Comparison of ENCODE assay signal across 15 mouse cellular contexts in the genomic region with DNA sequence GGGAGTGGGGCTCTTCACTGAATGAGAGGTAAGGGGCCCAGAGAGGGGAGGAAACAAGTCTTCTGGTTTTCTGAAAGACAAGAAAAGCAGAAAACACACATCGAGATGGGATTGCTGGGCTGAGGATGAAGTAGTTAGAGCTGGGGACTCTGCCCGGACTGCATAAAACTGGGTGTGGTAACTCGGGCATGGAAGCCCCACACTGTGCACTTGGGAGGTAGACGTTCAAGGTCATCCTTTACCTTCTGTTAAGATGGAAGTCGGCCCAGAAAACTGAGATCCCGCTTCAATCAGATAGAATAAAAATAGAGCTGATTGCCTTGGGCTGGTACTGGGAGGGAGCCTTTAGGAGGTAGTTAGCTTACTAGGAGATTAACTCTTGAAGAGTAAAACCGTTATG.
"Had no signal": no experiment of that assay in that cellular context is flagged by ENCODE, and none has a peak within 500 bp of the region (broad histone marks: within the 10 kb centered on the region; RNA-seq: fewer than 3 reads in every experiment).

No protein-coding gene starts in this region.

- H3K4me2 ChIP-seq: limb, embryonic 12.5 days; limb, embryonic 15.5 days; liver, embryonic 11.5 days; lung, embryonic 14.5 days; midbrain, embryonic 13.5 days had no signal

- DNase-seq: kidney, postnatal 14 days; kidney, postnatal 4 days; left cerebral cortex, postnatal 4 days; liver, postnatal 0 days; lung, embryonic 14.5 days; thymus, adult 18-20 months; thymus, postnatal 36 days had no signal

- H3K27ac ChIP-seq: limb, embryonic 12.5 days; limb, embryonic 15.5 days; liver, embryonic 14.5 days; macrophage; midbrain, embryonic 13.5 days had no signal

- H3K4me1 ChIP-seq: midbrain, embryonic 13.5 days had no signal

- H3K4me3 ChIP-seq: limb, embryonic 12.5 days; limb, embryonic 15.5 days; midbrain, embryonic 13.5 days had no signal

- H3K9me3 ChIP-seq: limb, embryonic 12.5 days; limb, embryonic 15.5 days; midbrain, embryonic 13.5 days had no signal

- H3K9ac ChIP-seq: limb, embryonic 12.5 days; limb, embryonic 15.5 days; liver, embryonic 14.5 days; liver, postnatal 0 days; lung, embryonic 14.5 days; midbrain, embryonic 13.5 days had no signal

- H3K27me3 ChIP-seq: limb, embryonic 12.5 days; limb, embryonic 15.5 days; midbrain, embryonic 13.5 days had no signal

- H3K36me3 ChIP-seq: limb, embryonic 12.5 days; limb, embryonic 15.5 days; midbrain, embryonic 13.5 days had no signal

- ATAC-seq: liver, postnatal 0 days; lung, postnatal 0 days; midbrain, embryonic 13.5 days; midbrain, embryonic 16.5 days had no signal
